Mouse (Mus musculus) ES-Bruce4 (cell line): Measurements from ENCODE around the gene Limd1. TPM values are rescaled to one million over a fixed set of nuclear protein-coding genes. Genes with fewer than 3 reads are reported as not detected.

Source experiments
- H3K27ac ChIP-seq: 2 replicates; pipeline ENCODE4 v1.5.1; 2012; ENCODE audit warnings: low read length, inconsistent platforms; ENCODE audit not compliant: insufficient read depth
- H3K27me3 ChIP-seq: 2 replicates; pipeline ENCODE4 v1.6.1; 2012; ENCODE audit warnings: mild to moderate bottlenecking, low read length, inconsistent platforms; ENCODE audit not compliant: control insufficient read depth, poor library complexity, insufficient read depth, severe bottlenecking
- H3K36me3 ChIP-seq: 2 replicates; pipeline ENCODE4 v1.6.1; 2012; ENCODE audit warnings: inconsistent platforms, mild to moderate bottlenecking, low read length, moderate library complexity; ENCODE audit not compliant: control insufficient read depth, poor library complexity, insufficient read depth, severe bottlenecking
- H3K4me1 ChIP-seq: one replicate; pipeline ENCODE4 v1.8.1; 2011; ENCODE audit warnings: low read length; ENCODE audit not compliant: control insufficient read depth, insufficient read depth
- H3K4me3 ChIP-seq: 2 replicates; pipeline ENCODE4 v1.5.1; 2011; ENCODE audit warnings: low read depth, mild to moderate bottlenecking, low read length
- H3K9ac ChIP-seq: 2 replicates; pipeline ENCODE4 v1.6.1; 2012; ENCODE audit warnings: low read depth, mild to moderate bottlenecking, inconsistent platforms; ENCODE audit not compliant: poor library complexity, severe bottlenecking
- H3K9me3 ChIP-seq: replicated peaks from 2 replicates; pipeline ENCODE4 v1.6.1; 2012; ENCODE audit warnings: mild to moderate bottlenecking, low read length, inconsistent platforms; ENCODE audit not compliant: control insufficient read depth, poor library complexity, insufficient read depth, severe bottlenecking
- CTCF ChIP-seq: IDR thresholded peaks from one replicate; pipeline ENCODE4 v1.8.1; 2011; ENCODE audit warnings: low read depth, low read length
- EP300 ChIP-seq: IDR thresholded peaks from 2 replicates; pipeline ENCODE4 v1.6.1; 2011; ENCODE audit warnings: low read depth, low read length; ENCODE audit not compliant: insufficient read depth
- POLR2A ChIP-seq: IDR thresholded peaks from one replicate; pipeline ENCODE4 v1.8.1; 2011; ENCODE audit warnings: low read length; ENCODE audit not compliant: insufficient read depth
- polyA plus RNA-seq: library from polyadenylated mRNA; stranded (reverse); fragments of >200 nt; gene quantifications from 2 replicates; pipeline ENCODE4 v1.2.4, GENCODE M21; 2011; ENCODE audit warnings: low read depth; ENCODE audit not compliant: missing spikeins, insufficient read depth, insufficient read length

The Limd1 gene
- polyA plus RNA-seq, 1 experiment = 23.3 TPM

- TF ChIP-seq POLR2A (no peak), CTCF (no peak), EP300 (no peak)
- Histone ChIP-seq H3K9ac (no peak overlapping the region), H3K9me3 (no peaks in the 10 kb centered on the region), H3K27me3 (no peaks in the 10 kb centered on the region), H3K4me3 (no peak overlapping the region), H3K36me3 (no peaks in the 10 kb centered on the region), H3K27ac (no peak overlapping the region), H3K4me1 (no peaks in the 10 kb centered on the region)
Measured at GRCm38 (mm10) chr9:123468406-123469085, 10.0 kb upstream of the Limd1 start.

- Histone ChIP-seq H3K4me1 (no peaks in the 10 kb centered on the region), H3K36me3 (no peaks in the 10 kb centered on the region), H3K27ac (no peak overlapping the region), H3K9me3 (no peaks in the 10 kb centered on the region), H3K27me3 (no peaks in the 10 kb centered on the region), H3K9ac (no peak overlapping the region), H3K4me3 (no peak overlapping the region)
- no peak for TF ChIP-seq CTCF
- no peak for TF ChIP-seq EP300
- no peak for TF ChIP-seq POLR2A
Measured at GRCm38 (mm10) chr9:123469087-123469486, 9.4 kb upstream of the Limd1 start.

DNA sequence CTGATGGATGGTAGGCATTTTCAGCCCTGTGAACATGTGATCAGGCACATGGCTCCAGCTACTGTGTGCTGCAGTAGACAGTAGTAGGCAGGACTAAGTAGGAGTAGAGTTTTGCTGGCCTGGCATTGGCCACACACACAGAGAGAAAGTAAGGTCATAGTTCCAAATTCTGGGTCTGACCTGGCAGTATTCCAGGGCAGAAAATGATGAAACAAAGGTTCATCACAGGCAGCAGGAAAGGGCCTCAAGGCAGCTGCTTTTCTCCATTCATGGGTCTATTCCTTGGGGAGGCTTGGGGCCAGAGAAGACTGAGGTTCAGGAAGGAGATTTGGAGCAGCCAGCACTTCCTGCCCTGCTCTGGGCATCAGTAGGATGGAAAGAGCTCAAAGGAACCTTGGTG, 5.1 kb upstream of the Limd1 start:
- Histone ChIP-seq H3K9me3 (no peaks in the 10 kb centered on the region), H3K36me3 (no peaks in the 10 kb centered on the region), H3K4me1 (no peaks in the 10 kb centered on the region), H3K27me3 (no peaks in the 10 kb centered on the region), H3K27ac (no peak overlapping the region), H3K9ac (no peak overlapping the region), H3K4me3 (no peak overlapping the region)
- TF ChIP-seq EP300 (no peak), POLR2A (no peak), CTCF (no peak)

DNA sequence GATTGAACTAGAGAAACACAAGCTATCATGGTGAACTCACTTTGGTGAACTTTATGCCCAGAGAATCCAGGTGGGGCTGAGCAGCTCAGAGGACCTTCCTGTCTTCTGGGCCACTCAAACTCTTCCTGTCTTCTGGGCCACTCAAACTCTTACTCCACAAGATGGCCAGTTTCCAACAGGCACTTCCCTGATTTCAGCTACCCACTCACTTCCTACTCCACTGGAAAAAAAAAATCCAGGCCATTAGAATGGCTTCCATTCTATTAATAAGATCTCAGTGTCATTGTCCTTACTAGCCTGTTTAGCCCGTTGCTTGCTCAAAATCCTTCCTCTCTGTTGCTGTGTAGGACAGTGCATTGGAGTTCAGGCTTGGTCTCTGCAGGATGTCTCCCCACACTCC, 2.9 kb upstream of the Limd1 start:
- Histone ChIP-seq H3K9me3 (no peaks in the 10 kb centered on the region), H3K4me1 (no peaks in the 10 kb centered on the region), H3K27ac (no peak overlapping the region), H3K4me3 (no peak overlapping the region), H3K27me3 (no peaks in the 10 kb centered on the region), H3K9ac (no peak overlapping the region), H3K36me3 (no peaks in the 10 kb centered on the region)
- TF ChIP-seq CTCF (no peak), POLR2A (no peak), EP300 (no peak)

- H3K9me3 ChIP-seq = no peaks in the 10 kb centered on the region
- H3K27me3 ChIP-seq = no peaks in the 10 kb centered on the region
- no peaks in the 10 kb centered on the region for H3K36me3 ChIP-seq
- peak overlapping the region; percentile 61 for H3K4me3 ChIP-seq
- 0 out of 2 replicates have a peak overlapping the region, but pooled peaks have one; percentile 11 for H3K9ac ChIP-seq
- no peak overlapping the region for H3K27ac ChIP-seq
- TF ChIP-seq POLR2A = no peak
- no peak for TF ChIP-seq EP300
- peak; percentile 45 for TF ChIP-seq CTCF
- no peaks in the 10 kb centered on the region for H3K4me1 ChIP-seq
Measured at GRCm38 (mm10) chr9:123478031-123478585, 398 bp upstream of the Limd1 start.

- no peak overlapping the region for H3K27ac ChIP-seq
Measured at GRCm38 (mm10) chr9:123479196-123479669, 727 bp downstream of the Limd1 start.

More at GRCm38 (mm10) chr9:123479196-123479669, 727 bp downstream of the Limd1 start:
- no peak for TF ChIP-seq EP300
- no peak for TF ChIP-seq POLR2A
- no peak for TF ChIP-seq CTCF
- no peaks in the 10 kb centered on the region for H3K36me3 ChIP-seq
- H3K9me3 ChIP-seq = no peaks in the 10 kb centered on the region
- H3K4me3 ChIP-seq = peak overlapping the region; percentile 79
- peak overlapping the region; percentile 92 for H3K9ac ChIP-seq
- H3K4me1 ChIP-seq = no peaks in the 10 kb centered on the region
- no peaks in the 10 kb centered on the region for H3K27me3 ChIP-seq
